In the genomic region with DNA sequence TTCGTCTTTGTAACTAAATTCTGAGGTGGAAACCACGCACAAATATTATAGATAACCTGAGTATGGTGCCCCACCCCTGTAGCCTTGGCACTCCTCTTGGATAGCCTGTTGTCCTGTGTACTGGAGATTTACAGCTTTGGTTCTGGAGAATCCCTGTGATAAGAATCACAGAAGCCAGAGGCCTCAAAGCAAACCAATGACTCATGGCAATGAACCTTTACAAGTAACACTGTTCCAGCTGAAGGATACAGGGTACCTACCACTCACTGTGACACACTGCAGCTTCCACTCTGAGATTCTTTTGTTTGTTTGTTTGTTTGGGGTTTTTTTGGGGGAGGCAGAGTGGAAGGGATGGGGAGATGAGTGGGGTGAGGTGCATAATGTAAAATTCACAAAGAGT, we compare ENCODE assay signal across 14 mouse cellular contexts.
"Had no signal": no experiment of that assay in that cellular context is flagged by ENCODE, and none has a peak within 500 bp of the region (broad histone marks: within the 10 kb centered on the region; RNA-seq: fewer than 3 reads in every experiment).

No protein-coding gene starts in this region.

- H3K9ac ChIP-seq: lung, embryonic 14.5 days; midbrain, embryonic 12.5 days; neural tube, embryonic 12.5 days had no signal

- DNase-seq: lung, adult 18-20 months; lung, embryonic 14.5 days; lung, postnatal 10 days; lung, postnatal 4 days; midbrain, embryonic 14.5 days; right cerebral cortex, postnatal 14 days; spleen, adult 18-20 months; thymus, adult 18-20 months; thymus, postnatal 25 days; thymus, postnatal 4 days had no signal

- H3K4me3 ChIP-seq: midbrain, embryonic 10.5 days; midbrain, embryonic 12.5 days; neural tube, embryonic 12.5 days had no signal

- H3K9me3 ChIP-seq: midbrain, embryonic 10.5 days; midbrain, embryonic 12.5 days; neural tube, embryonic 12.5 days had no signal

- H3K4me2 ChIP-seq: lung, embryonic 14.5 days; midbrain, embryonic 12.5 days; neural tube, embryonic 12.5 days had no signal

- H3K27ac ChIP-seq: midbrain, embryonic 10.5 days; midbrain, embryonic 12.5 days; neural tube, embryonic 12.5 days had no signal

- H3K27me3 ChIP-seq: midbrain, embryonic 12.5 days; neural tube, embryonic 12.5 days had no signal

- H3K4me1 ChIP-seq: midbrain, embryonic 10.5 days; neural tube, embryonic 12.5 days had no signal

- H3K36me3 ChIP-seq: midbrain, embryonic 10.5 days; midbrain, embryonic 12.5 days; neural tube, embryonic 12.5 days had no signal

- ATAC-seq: midbrain, embryonic 16.5 days had no signal
